Mouse (Mus musculus): ENCODE measurements around the gene Alad. TPM values are rescaled to one million over a fixed set of nuclear protein-coding genes. Genes with fewer than 3 reads are reported as not detected.
"Not testable (repeated sequence)": the region's sequence is repeated elsewhere in the genome, so short reads cannot be mapped to it uniquely, and the experiment has no call there.

Alad gene
- polyA plus RNA-seq, 1 experiment from 2014 or later, result 156 TPM

DNA sequence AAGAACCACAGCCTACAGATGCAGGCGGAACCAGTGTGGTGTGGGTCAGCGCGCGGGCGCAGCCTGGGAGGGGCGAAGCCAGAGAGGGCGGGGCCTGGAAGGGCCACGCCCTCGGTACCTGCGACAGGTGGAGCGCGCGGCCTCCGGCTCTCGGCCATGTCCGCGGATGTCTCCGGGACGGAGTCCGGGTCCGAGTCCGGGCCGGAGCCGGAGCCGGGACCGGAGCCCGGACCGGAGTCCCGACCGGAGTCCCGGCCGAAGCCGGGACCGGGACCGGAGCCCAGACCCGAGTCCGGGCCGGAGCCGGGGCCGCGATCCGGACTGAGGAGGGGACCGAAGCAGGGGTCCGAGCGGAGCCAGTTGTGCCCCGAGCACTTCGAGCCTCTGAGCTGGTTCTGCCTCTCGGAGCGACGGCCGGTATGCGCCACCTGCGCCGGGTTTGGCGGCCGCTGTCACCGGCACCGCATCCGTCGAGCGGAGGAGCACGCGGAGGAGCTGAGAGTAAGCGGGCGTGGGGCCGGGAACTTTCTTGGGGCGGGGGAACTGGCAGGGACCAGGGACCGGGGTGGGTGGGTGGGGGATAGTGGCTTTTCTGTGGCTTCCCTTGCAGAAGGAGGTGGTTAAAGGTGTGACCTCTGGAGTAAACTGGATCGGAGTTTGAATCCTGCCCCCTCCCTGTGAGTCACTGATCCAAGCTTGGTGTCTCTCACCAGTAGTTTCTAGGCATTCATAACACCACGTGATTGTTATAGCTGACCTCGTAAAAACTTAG lies 39.6 kb downstream of the Alad start, which contains the start of gene Bspry:
TSS of gene Bspry (plus strand) at position 117 of the 772 bp plus-strand sequence.
- WGBS, result 1% methylated on average over 70 of the region's 71 CpGs
- H3K4me3 ChIP-seq (ENCODE audit: low read depth, low read length), result peak within 1 kb of the TSS; percentile 60
- no peaks in the 10 kb centered on the region for H3K9me3 ChIP-seq (ENCODE audit: control insufficient read depth)
- H3K4me2 ChIP-seq (replicated peaks; ENCODE audit: low read depth), result peak within 1 kb of the TSS; percentile 91
- ATAC-seq, result peak; percentile 88
- H3K36me3 ChIP-seq (ENCODE audit: control insufficient read depth, insufficient read depth), result no peaks in the 10 kb centered on the region
- TF ChIP-seq CTCF (IDR thresholded peaks at IDR 0.05; ENCODE audit: low read depth), result no peak
- peak within 1 kb of the TSS; percentile 73 for H3K27ac ChIP-seq (ENCODE audit: low read depth, low read length)
- peak within 1 kb of the TSS; percentile 66 for H3K9ac ChIP-seq (ENCODE audit: low read depth, low read length)
- no peaks in the 10 kb centered on the region for H3K27me3 ChIP-seq (replicated peaks; ENCODE audit: control insufficient read depth, insufficient read depth, low read length)
- H3K4me1 ChIP-seq (replicated peaks; ENCODE audit: control insufficient read depth, insufficient read depth, low read length), result no peaks in the 10 kb centered on the region

DNA sequence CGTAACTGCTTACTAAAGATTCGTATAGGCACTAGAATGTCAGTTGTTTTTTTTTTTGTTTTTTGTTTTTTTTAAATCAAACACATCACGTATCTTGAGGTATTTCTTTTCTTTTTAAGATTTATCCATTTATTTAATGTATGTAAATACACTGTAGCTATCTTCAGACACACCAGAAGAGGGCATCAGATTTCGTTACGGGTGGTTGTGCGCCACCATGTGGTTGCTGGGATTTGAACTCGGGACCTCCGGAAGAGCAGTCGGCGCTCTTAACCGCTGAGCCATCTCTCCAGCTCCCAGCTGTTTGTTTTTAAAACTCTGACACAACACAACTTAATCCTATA lies 40.2 kb downstream of the Alad start:
- TF ChIP-seq CTCF (IDR thresholded peaks at IDR 0.05; ENCODE audit: low read depth), result peak; percentile 76
- Histone ChIP-seq H3K4me2 (replicated peaks; ENCODE audit: low read depth) (peak overlapping the region; percentile 91), H3K4me3 (ENCODE audit: low read depth, low read length) (peak overlapping the region; percentile 60), H3K9ac (ENCODE audit: low read depth, low read length) (peak overlapping the region; percentile 66; the same call in 1 of the 2 replicates)
- H3K9me3 ChIP-seq (ENCODE audit: control insufficient read depth); H3K27me3 ChIP-seq (replicated peaks; ENCODE audit: control insufficient read depth, insufficient read depth, low read length); H3K27ac ChIP-seq (ENCODE audit: low read depth, low read length); H3K4me1 ChIP-seq (replicated peaks; ENCODE audit: control insufficient read depth, insufficient read depth, low read length); H3K36me3 ChIP-seq (ENCODE audit: control insufficient read depth, insufficient read depth); ATAC-seq: not testable (repeated sequence)
- 11% methylated on average over 11 of the region's 11 CpGs for WGBS

DNA sequence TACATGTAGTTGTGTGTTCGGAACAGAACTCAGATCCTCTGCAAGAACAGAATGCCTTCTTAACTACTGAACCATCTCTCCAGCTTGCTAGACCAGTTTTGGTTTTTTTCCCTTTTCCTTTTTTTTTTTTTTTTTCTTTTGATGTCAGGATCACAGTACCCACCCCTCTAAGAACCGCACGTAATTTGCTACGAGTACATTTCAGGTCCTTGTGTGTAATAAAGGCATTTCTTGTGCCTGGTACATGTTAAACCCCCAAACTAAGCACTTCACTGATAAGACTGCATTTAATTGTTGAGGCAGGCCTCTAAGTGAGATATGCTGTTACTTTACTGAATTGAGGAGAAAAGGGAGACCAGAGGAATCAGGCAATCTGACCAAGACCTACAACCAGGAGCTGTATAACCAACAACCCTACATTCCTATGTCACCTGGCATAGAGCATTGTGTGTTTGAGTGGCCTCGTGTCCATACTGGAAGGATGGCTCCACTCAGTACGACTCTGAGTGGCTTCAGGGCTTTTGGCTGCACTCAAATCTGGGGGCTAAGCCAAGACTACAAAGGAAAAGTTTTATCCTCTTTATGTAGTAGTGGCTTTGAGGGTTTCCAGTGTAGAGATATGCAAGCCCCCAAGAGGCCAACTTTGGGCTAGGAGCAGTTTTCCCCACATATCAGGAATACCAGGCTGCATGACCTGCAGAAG lies 42.0 kb downstream of the Alad start:
- Histone ChIP-seq H3K36me3 (ENCODE audit: control insufficient read depth, insufficient read depth) (no peaks in the 10 kb centered on the region), H3K4me1 (replicated peaks; ENCODE audit: control insufficient read depth, insufficient read depth, low read length) (no peaks in the 10 kb centered on the region), H3K9ac (ENCODE audit: low read depth, low read length) (no peak overlapping the region), H3K27me3 (replicated peaks; ENCODE audit: control insufficient read depth, insufficient read depth, low read length) (no peaks in the 10 kb centered on the region), H3K4me3 (ENCODE audit: low read depth, low read length) (no peak overlapping the region), H3K4me2 (replicated peaks; ENCODE audit: low read depth) (no peak overlapping the region), H3K9me3 (ENCODE audit: control insufficient read depth) (no peaks in the 10 kb centered on the region), H3K27ac (ENCODE audit: low read depth, low read length) (no peak overlapping the region)
- ATAC-seq, result no peak
- TF ChIP-seq CTCF (IDR thresholded peaks at IDR 0.05; ENCODE audit: low read depth), result no peak
- 44% methylated on average over 6 of the region's 6 CpGs for WGBS

DNA sequence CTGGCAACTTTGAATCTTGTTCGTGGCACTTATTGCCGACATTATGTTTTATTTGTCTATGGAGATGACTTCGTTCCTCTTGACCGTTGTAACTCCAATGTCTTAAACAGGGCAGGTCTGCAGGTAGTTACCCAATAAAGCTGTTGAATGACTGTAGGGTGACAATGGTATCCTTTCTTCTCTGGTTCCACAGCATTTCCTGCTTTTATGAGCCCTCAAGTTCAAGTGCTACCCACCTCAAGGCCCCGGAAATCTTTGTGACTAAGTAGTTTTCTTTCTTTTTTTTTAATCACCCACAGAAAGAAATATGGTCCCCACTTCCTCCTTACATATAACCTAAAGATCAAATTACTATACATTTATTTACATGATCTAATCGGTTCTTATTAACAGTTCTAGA lies 43.9 kb downstream of the Alad start:
- Histone ChIP-seq H3K4me3 (ENCODE audit: low read depth, low read length) (no peak overlapping the region), H3K27me3 (replicated peaks; ENCODE audit: control insufficient read depth, insufficient read depth, low read length) (no peaks in the 10 kb centered on the region), H3K9me3 (ENCODE audit: control insufficient read depth) (no peaks in the 10 kb centered on the region), H3K4me1 (replicated peaks; ENCODE audit: control insufficient read depth, insufficient read depth, low read length) (no peaks in the 10 kb centered on the region), H3K9ac (ENCODE audit: low read depth, low read length) (no peak overlapping the region), H3K27ac (ENCODE audit: low read depth, low read length) (no peak overlapping the region; the same call in 1 of the 2 replicates), H3K36me3 (ENCODE audit: control insufficient read depth, insufficient read depth) (no peaks in the 10 kb centered on the region), H3K4me2 (replicated peaks; ENCODE audit: low read depth) (no peak overlapping the region)
- ATAC-seq, result peak; percentile 69
- TF ChIP-seq CTCF (IDR thresholded peaks at IDR 0.05; ENCODE audit: low read depth), result no peak
- WGBS, result 47% methylated on average over 6 of the region's 6 CpGs

DNA sequence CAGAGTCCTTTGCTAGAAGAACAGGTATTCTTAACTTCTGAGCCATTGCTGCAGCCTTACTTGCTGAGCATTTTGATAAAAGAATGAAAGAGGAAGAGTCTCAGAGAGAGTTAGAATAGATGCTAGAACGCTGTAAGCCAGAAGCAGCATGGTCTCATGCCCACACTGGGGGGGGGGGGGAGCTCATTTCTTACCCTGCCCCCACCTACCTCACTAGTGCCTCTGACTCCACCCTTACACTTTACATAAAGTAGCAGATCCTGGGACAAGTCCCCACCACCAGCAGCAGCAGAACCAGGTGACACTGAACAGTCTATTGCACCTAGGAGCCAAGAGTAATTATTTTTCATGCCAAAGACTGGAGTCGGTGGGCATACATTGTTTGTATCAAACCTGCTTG lies 44.6 kb downstream of the Alad start:
- no peak overlapping the region for H3K4me3 ChIP-seq (ENCODE audit: low read depth, low read length)
- H3K27me3 ChIP-seq (replicated peaks; ENCODE audit: control insufficient read depth, insufficient read depth, low read length), result no peaks in the 10 kb centered on the region
- no peaks in the 10 kb centered on the region for H3K9me3 ChIP-seq (ENCODE audit: control insufficient read depth)
- H3K4me1 ChIP-seq (replicated peaks; ENCODE audit: control insufficient read depth, insufficient read depth, low read length), result 0 out of 2 replicates have a peak, but pooled peaks cover 2% of the 10 kb centered on the region
- H3K4me2 ChIP-seq (replicated peaks; ENCODE audit: low read depth), result no peak overlapping the region
- no peak for ATAC-seq
- no peak overlapping the region for H3K27ac ChIP-seq (ENCODE audit: low read depth, low read length)
- no peak for TF ChIP-seq CTCF (IDR thresholded peaks at IDR 0.05; ENCODE audit: low read depth)
- H3K36me3 ChIP-seq (ENCODE audit: control insufficient read depth, insufficient read depth), result no peaks in the 10 kb centered on the region
- H3K9ac ChIP-seq (ENCODE audit: low read depth, low read length), result no peak overlapping the region
- WGBS, result 67% methylated on average over 2 of the region's 2 CpGs

DNA sequence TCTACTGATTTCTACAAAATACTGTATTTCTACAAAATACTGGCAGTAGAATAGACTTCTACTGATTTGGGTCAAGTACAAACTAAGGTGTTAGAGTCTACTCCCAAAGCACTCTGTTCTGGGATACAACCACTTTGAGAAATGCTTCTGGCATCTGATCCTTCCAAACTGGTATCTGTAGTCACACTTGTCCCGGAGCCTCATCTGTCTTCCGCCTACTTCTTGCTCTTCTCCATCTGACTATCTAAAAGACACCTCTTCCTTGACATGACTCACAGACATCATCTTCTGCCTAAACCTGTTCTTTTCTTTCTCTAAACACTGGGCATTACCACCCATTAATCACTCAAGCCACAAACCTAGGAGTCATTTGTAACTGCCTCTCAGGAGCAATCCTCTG lies 47.6 kb downstream of the Alad start:
- H3K4me3 ChIP-seq (ENCODE audit: low read depth, low read length), result no peak overlapping the region
- 0 out of 2 replicates have a peak, but pooled peaks cover 2% of the 10 kb centered on the region for H3K4me1 ChIP-seq (replicated peaks; ENCODE audit: control insufficient read depth, insufficient read depth, low read length)
- no peak for TF ChIP-seq CTCF (IDR thresholded peaks at IDR 0.05; ENCODE audit: low read depth)
- H3K4me2 ChIP-seq (replicated peaks; ENCODE audit: low read depth), result no peak overlapping the region
- no peaks in the 10 kb centered on the region for H3K36me3 ChIP-seq (ENCODE audit: control insufficient read depth, insufficient read depth)
- no peaks in the 10 kb centered on the region for H3K27me3 ChIP-seq (replicated peaks; ENCODE audit: control insufficient read depth, insufficient read depth, low read length)
- WGBS, result 89% methylated on average over 2 of the region's 2 CpGs
- no peak for ATAC-seq
- no peak overlapping the region for H3K9ac ChIP-seq (ENCODE audit: low read depth, low read length)
- H3K9me3 ChIP-seq (ENCODE audit: control insufficient read depth), result no peaks in the 10 kb centered on the region
- no peak overlapping the region for H3K27ac ChIP-seq (ENCODE audit: low read depth, low read length)
